Mouse (Mus musculus): ENCODE measurements around the gene Cox16.
"Not testable (repeated sequence)": the region's sequence is repeated elsewhere in the genome, so short reads cannot be mapped to it uniquely, and the experiment has no call there.

Cox16 gene

GRCm38 (mm10) chr12:81484727-81485191 lies at the start of gene Cox16:
Gene Cox16 (minus strand): TSS chr12:81485127.
- peak; percentile 86 for DNase-seq (ENCODE audit: low read depth, low spot score)

GRCm38 (mm10) chr12:81533029-81533419 lies 48.1 kb upstream of the Cox16 start:
- DNase-seq (ENCODE audit: low read depth, low spot score), result no peak

GRCm38 (mm10) chr12:81532316-81533028 lies 47.5 kb upstream of the Cox16 start, which contains the start of the genes Gm20498 and Synj2bp:
Gene Gm20498 (minus strand): TSS chr12:81532905.
Gene Synj2bp (minus strand): TSS chr12:81532911.
- peak; percentile 89 for DNase-seq (ENCODE audit: low read depth, low spot score)

GRCm38 (mm10) chr12:81530587-81530986 lies 45.7 kb upstream of the Cox16 start:
- DNase-seq (ENCODE audit: low read depth, low spot score), result peak; percentile 77

- peak; percentile 69 for DNase-seq (ENCODE audit: low read depth, low spot score)
Observed at GRCm38 (mm10) chr12:81496906-81497305, 12.0 kb upstream of the Cox16 start.

GRCm38 (mm10) chr12:81490491-81490890 lies 5.6 kb upstream of the Cox16 start:
- no peak for DNase-seq (ENCODE audit: low read depth, low spot score)

- no peak for DNase-seq (ENCODE audit: low read depth, low spot score)
Observed at GRCm38 (mm10) chr12:81485311-81485710, 384 bp upstream of the Cox16 start.

GRCm38 (mm10) chr12:81484212-81484611 lies 715 bp downstream of the Cox16 start:
- no peak for DNase-seq (ENCODE audit: low read depth, low spot score)

- DNase-seq (ENCODE audit: low read depth, low spot score), result peak; percentile 18
Observed at GRCm38 (mm10) chr12:81483656-81484055, 1.3 kb downstream of the Cox16 start.

GRCm38 (mm10) chr12:81459051-81459450 lies 25.9 kb downstream of the Cox16 start:
- DNase-seq (ENCODE audit: low read depth, low spot score), result peak; percentile 59

- not testable (repeated sequence) for DNase-seq (ENCODE audit: low read depth, low spot score)
Observed at GRCm38 (mm10) chr12:81438985-81439384, 45.9 kb downstream of the Cox16 start.

- DNase-seq (ENCODE audit: low read depth, low spot score), result not testable (repeated sequence)
Observed at GRCm38 (mm10) chr12:81434778-81435177, 50.1 kb downstream of the Cox16 start.

- no peak for DNase-seq (ENCODE audit: low read depth, low spot score)
Observed at GRCm38 (mm10) chr12:81421846-81422245, 63.1 kb downstream of the Cox16 start, which contains the start of gene Adam4. Gene Adam4 (minus strand): TSS chr12:81421946.

- DNase-seq (ENCODE audit: low read depth, low spot score), result no peak
Observed at GRCm38 (mm10) chr12:81413211-81413610, 71.7 kb downstream of the Cox16 start.

- DNase-seq (ENCODE audit: low read depth, low spot score), result no peak
Observed at GRCm38 (mm10) chr12:81408966-81409365, 76.0 kb downstream of the Cox16 start.

- peak; percentile 69 for DNase-seq (ENCODE audit: low read depth, low spot score)
Observed at GRCm38 (mm10) chr12:81402187-81402586, 82.7 kb downstream of the Cox16 start.

GRCm38 (mm10) chr12:81379364-81379763 lies 105.6 kb downstream of the Cox16 start, which contains the start of gene Gm4787:
Gene Gm4787 (minus strand): TSS chr12:81379464.
- DNase-seq (ENCODE audit: low read depth, low spot score), result not testable (repeated sequence)

- no peak for DNase-seq (ENCODE audit: low read depth, low spot score)
Observed at GRCm38 (mm10) chr12:81333841-81334240, 151.1 kb downstream of the Cox16 start.

- DNase-seq (ENCODE audit: low read depth, low spot score), result peak; percentile 37
Observed at GRCm38 (mm10) chr12:81332875-81333421, 152.0 kb downstream of the Cox16 start, which contains the start of gene Slc8a3. Gene Slc8a3 (minus strand): TSS chr12:81333180.

- DNase-seq (ENCODE audit: low read depth, low spot score), result peak; percentile 14
Observed at GRCm38 (mm10) chr12:81331937-81332874, 152.7 kb downstream of the Cox16 start.

- DNase-seq (ENCODE audit: low read depth, low spot score), result no peak
Observed at GRCm38 (mm10) chr12:81331046-81331638, 153.8 kb downstream of the Cox16 start.

All from ES-CJ7 (cell line).